Mouse (Mus musculus) stomach, postnatal 0 days (tissue): ENCODE results near the gene Mettl14. TPM values are rescaled to one million over a fixed set of nuclear protein-coding genes. Genes with fewer than 3 reads are reported as not detected.
"Not testable (repeated sequence)": the region's sequence is repeated elsewhere in the genome, so short reads cannot be mapped to it uniquely, and the experiment has no call there.

Source experiments
- ATAC-seq: fragments of 200-750 bp; cut with Nextera tagmentation; 2 replicates; pipeline ENCODE4 v1.8.0; 2017; ENCODE audit not compliant: low FRiP score, low TSS enrichment
- DNase-seq: peaks from one replicate; pipeline ENCODE4 v3.0.0-alpha.2; 2016; ENCODE audit warnings: low spot score
- H3K27ac ChIP-seq: fragments of 300-500 bp; sonication (generic); replicated peaks from 2 replicates; pipeline ENCODE4 v1.5.1; 2014; ENCODE audit warnings: mild to moderate bottlenecking, control low read depth
- H3K27me3 ChIP-seq: fragments of 300-500 bp; sonication (generic); 2 replicates; pipeline ENCODE4 v1.6.1; 2014; ENCODE audit warnings: low read length; ENCODE audit not compliant: control insufficient read depth, insufficient read depth
- H3K36me3 ChIP-seq: fragments of 300-500 bp; sonication (generic); 2 replicates; pipeline ENCODE4 v1.6.1; 2014; ENCODE audit warnings: low read length, mixed read lengths; ENCODE audit not compliant: control insufficient read depth, insufficient read depth
- H3K4me1 ChIP-seq: fragments of 300-500 bp; sonication (generic); replicated peaks from 2 replicates; pipeline ENCODE4 v1.6.1; 2014; ENCODE audit warnings: antibody characterized with exemption; ENCODE audit not compliant: control insufficient read depth, insufficient read depth
- H3K4me2 ChIP-seq: fragments of 300-500 bp; sonication (generic); replicated peaks from 2 replicates; pipeline ENCODE4 v1.6.1; 2014; ENCODE audit warnings: low read depth, mild to moderate bottlenecking, control low read depth, moderate library complexity
- H3K4me3 ChIP-seq: fragments of 300-500 bp; sonication (generic); 2 replicates; pipeline ENCODE4 v1.5.1; 2014; ENCODE audit warnings: low read depth, low read length, control low read depth
- H3K9ac ChIP-seq: fragments of 300-500 bp; sonication (generic); 2 replicates; pipeline ENCODE4 v1.6.1; 2014; ENCODE audit warnings: mild to moderate bottlenecking, low read length, control low read depth, mixed read lengths
- H3K9me3 ChIP-seq: fragments of 300-500 bp; sonication (generic); 2 replicates; pipeline ENCODE4 v1.6.1; 2016; ENCODE audit warnings: low read length; ENCODE audit not compliant: control insufficient read depth
- CTCF ChIP-seq: IDR thresholded peaks from 2 replicates; pipeline ENCODE4 v1.5.1; 2016; ENCODE audit warnings: antibody characterized with exemption, low read depth, mild to moderate bottlenecking, moderate library complexity
- EP300 ChIP-seq: optimal IDR thresholded peaks from 2 replicates; pipeline ENCODE3; 2016; ENCODE audit warnings: antibody characterized with exemption
- WGBS: fragments of 180-500 bp; shearing (Covaris S2); extraction: QIAGEN DNeasy Blood & Tissue Kit; methylation state at CpG from one replicate; pipeline ENCODE4 v1.1.7; 2014; 5-methylcytosine and 5-hydroxymethylcytosine counted together
- polyA plus RNA-seq: library from polyadenylated mRNA; unstranded; fragments of >200 nt; fragmentation: Nextera tagmentation; extraction: Ambion mirVana; gene quantifications from 2 replicates; pipeline ENCODE4 v1.2.1, GENCODE M21; 2015

The Mettl14 gene
- polyA plus RNA-seq, 1 experiment from 2014 or later: 10.5 TPM

DNA sequence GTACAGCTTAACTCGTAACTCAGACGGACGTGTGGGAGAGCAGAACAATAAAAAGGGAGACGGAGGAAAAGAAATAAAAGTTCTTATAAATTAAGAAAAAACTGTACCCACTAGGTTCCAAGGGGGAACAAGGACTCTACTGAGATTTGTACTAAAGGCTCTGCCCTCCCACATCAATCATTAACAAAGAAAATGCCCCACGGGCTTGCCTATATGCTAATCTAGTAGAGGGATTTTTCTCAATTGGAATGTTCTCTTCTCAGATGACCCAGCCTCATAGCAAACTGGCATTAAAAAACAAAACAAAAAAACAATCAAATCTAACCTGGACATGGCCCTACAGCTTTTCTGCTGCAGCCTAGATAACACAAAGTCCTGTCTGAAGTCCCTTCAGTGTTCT lies 9.7 kb upstream of the Mettl14 start:
- Histone ChIP-seq H3K9me3 (no peaks in the 10 kb centered on the region), H3K27me3 (no peaks in the 10 kb centered on the region), H3K4me2 (no peak overlapping the region), H3K9ac (no peak overlapping the region), H3K4me3 (no peak overlapping the region), H3K36me3 (no peaks in the 10 kb centered on the region), H3K4me1 (no peaks in the 10 kb centered on the region), H3K27ac (no peak overlapping the region)
- DNase-seq (no peak), ATAC-seq (no peak)
- 77% methylated on average over 5 of the region's 5 CpGs for WGBS
- TF ChIP-seq EP300 (no peak), CTCF (no peak)

GRCm38 (mm10) chr3:123391180-123391579 lies 5.3 kb upstream of the Mettl14 start:
- no peaks in the 10 kb centered on the region for H3K27me3 ChIP-seq
- no peak for DNase-seq
- whole genome bisulfite sequencing: 78% methylated on average over 4 of the region's 4 CpGs
- no peak for ATAC-seq
- no peaks in the 10 kb centered on the region for H3K9me3 ChIP-seq
- no peak overlapping the region for H3K9ac ChIP-seq
- H3K4me1 ChIP-seq: no peaks in the 10 kb centered on the region
- H3K4me3 ChIP-seq: no peak overlapping the region
- TF ChIP-seq EP300 (no peak), CTCF (no peak)
- no peak overlapping the region for H3K27ac ChIP-seq
- H3K4me2 ChIP-seq: no peak overlapping the region
- H3K36me3 ChIP-seq: no peaks in the 10 kb centered on the region

DNA sequence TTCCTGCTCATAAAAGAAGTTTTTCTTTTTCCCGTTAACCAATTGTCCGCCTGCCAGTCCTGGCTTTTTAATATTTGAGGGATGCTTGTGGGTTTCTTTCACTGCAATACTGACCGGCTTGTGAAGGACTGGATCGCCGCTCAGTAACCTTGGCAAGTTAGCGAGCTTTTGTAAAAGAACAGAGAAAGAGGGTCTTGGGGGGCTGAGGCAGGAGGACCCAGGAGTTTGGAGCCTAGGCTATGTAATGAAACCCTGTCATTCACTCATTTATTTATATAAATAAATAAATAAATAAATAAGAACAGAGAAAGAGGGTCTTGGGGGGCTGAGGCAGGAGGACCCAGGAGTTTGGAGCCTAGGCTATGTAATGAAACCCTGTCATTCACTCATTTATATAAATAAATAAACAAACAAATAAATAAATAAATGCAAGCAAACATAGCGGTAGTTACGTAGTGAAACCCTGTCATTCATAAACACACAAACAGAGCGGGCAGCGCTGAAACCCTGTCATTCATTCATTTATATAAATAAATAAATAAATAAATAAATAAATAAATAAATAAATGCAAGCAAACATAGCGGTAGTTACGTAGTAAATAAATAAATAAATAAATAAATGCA lies 361 bp upstream of the Mettl14 start:
- Histone ChIP-seq H3K4me3 (peak overlapping the region; percentile 74), H3K4me2 (peak overlapping the region; percentile 71), H3K27ac (peak overlapping the region; percentile 77), H3K9ac (peak overlapping the region; percentile 28)
- not testable (repeated sequence) for H3K27me3 ChIP-seq, DNase-seq, H3K36me3 ChIP-seq, H3K4me1 ChIP-seq, H3K9me3 ChIP-seq
- ATAC-seq: peak; percentile 71
- WGBS: 16% methylated on average over 12 of the region's 12 CpGs

DNA sequence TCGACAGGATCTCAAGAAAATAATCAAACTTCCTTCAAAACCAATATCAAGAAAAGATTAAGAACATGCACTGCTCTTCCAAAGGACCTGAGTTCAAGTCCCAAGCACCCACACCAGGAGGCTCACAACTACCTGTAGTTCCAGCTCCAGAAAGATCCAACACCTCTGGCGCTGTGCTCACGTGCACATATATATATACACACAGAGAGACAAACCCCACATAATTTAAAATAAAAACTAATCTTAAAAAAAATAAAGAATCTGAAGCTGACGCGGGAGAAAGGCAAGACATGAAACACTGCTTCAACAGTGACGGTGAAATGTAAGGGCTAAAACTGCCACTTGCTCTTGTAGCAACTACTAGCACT lies 806 bp downstream of the Mettl14 start:
- peak overlapping the region; percentile 76 for H3K4me2 ChIP-seq
- H3K9me3 ChIP-seq: no peaks in the 10 kb centered on the region
- no peak for TF ChIP-seq EP300
- no peak for TF ChIP-seq CTCF
- no peaks in the 10 kb centered on the region for H3K36me3 ChIP-seq
- H3K4me1 ChIP-seq: no peaks in the 10 kb centered on the region
- H3K27ac ChIP-seq: peak overlapping the region; percentile 93; the same call in 1 of the 2 replicates
- WGBS: 10% methylated on average over 6 of the region's 6 CpGs
- DNase-seq: no peak
- H3K27me3 ChIP-seq: no peaks in the 10 kb centered on the region
- no peak for ATAC-seq
- H3K9ac ChIP-seq: peak overlapping the region; percentile 76
- H3K4me3 ChIP-seq: peak overlapping the region; percentile 74

DNA sequence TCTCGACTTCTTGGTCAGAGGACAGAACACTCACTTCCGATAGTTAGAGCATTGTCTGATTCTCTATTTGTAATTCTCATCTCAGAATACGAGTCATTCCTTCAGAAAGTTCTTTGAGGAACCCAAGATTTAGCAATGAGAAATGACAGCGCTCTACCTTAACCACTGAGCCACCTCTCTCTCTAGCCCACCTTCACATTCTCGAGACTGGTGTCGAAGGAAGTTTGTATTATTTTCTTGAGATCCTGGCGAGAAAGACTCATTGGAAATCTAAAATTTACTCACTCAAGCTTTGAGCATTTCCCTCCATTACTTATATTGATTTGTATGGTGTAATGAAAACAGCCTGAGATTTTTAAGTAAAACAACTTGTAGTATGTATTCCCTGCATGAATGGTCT lies 1.5 kb downstream of the Mettl14 start:
- ATAC-seq (no peak), DNase-seq (no peak)
- no peaks in the 10 kb centered on the region for H3K9me3 ChIP-seq
- 87% methylated on average over 7 of the region's 7 CpGs for WGBS
- H3K4me2 ChIP-seq: peak overlapping the region; percentile 76; the same call in 1 of the 2 replicates
- H3K4me1 ChIP-seq: no peaks in the 10 kb centered on the region
- H3K9ac ChIP-seq: no peak overlapping the region
- TF ChIP-seq EP300 (no peak), CTCF (no peak)
- no peak overlapping the region for H3K27ac ChIP-seq
- H3K36me3 ChIP-seq: no peaks in the 10 kb centered on the region
- H3K4me3 ChIP-seq: no peak overlapping the region
- no peaks in the 10 kb centered on the region for H3K27me3 ChIP-seq

GRCm38 (mm10) chr3:123376562-123376961 lies 9.3 kb downstream of the Mettl14 start:
- no peak overlapping the region for H3K4me3 ChIP-seq
- peaks cover 6% of the 10 kb centered on the region for H3K36me3 ChIP-seq
- H3K27me3 ChIP-seq: no peaks in the 10 kb centered on the region
- no peak overlapping the region for H3K9ac ChIP-seq
- no peaks in the 10 kb centered on the region for H3K9me3 ChIP-seq
- H3K27ac ChIP-seq: no peak overlapping the region
- TF ChIP-seq EP300 (no peak), CTCF (0 out of 2 replicates have a peak, but pooled peaks have one; percentile 7)
- ATAC-seq (no peak), DNase-seq (no peak)
- H3K4me1 ChIP-seq: no peaks in the 10 kb centered on the region
- H3K4me2 ChIP-seq: no peak overlapping the region
- WGBS: 94% methylated on average over 3 of the region's 3 CpGs
